Mouse (Mus musculus) bone marrow, adult 2 months (tissue): ENCODE data around the gene Clec4a3.

Source experiments
- CTCF ChIP-seq: fragments of 200-500 bp; IDR thresholded peaks from 2 replicates; pipeline ENCODE4 v1.5.1; 2011; ENCODE audit warnings: low read length, control low read depth; ENCODE audit not compliant: control insufficient read depth, insufficient read depth
- POLR2A ChIP-seq: fragments of 200-500 bp; IDR thresholded peaks from 2 replicates; pipeline ENCODE4 v1.6.1; 2011; ENCODE audit warnings: low read depth, mild to moderate bottlenecking, control low read depth, low read length, borderline replicate concordance; ENCODE audit not compliant: control insufficient read depth

DNA sequence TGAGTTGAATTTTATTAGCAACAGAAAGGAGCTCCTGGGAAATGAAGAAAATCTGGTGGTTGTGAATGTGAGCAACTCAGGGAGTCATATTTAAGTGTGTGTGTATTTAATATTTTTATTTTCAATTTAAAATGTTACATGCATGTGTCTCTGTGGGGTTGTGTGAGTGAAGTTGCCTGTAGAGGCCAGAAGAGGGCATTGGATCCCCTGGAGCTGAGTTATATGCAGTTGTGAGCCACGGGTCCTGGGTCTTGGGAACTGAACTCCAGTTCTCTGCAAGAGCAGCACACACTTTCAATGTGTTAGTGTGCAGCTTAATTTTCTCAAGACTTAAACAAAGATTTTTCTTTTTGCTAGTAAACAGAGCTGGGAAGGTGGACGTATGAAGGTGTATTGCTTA is 12.2 kb downstream of the Clec4a3 start:
- no peak for TF ChIP-seq POLR2A
- peak; percentile 35; the same call in 1 of the 2 replicates for TF ChIP-seq CTCF
